Mouse (Mus musculus) liver, embryonic 14.5 days (tissue): ENCODE data around the gene Cnr2.

ENCODE experiments used
- CTCF ChIP-seq: IDR thresholded peaks from 2 replicates; pipeline ENCODE4 v1.5.1; 2016; ENCODE audit warnings: antibody characterized with exemption, low read depth, control low read depth
- EP300 ChIP-seq: IDR thresholded peaks from 2 replicates; pipeline ENCODE4 v1.6.1; 2016; ENCODE audit warnings: antibody characterized with exemption, low read depth

GRCm38 (mm10) chr4:135966283-135966682 lies 71.1 kb downstream of the Cnr2 start:
- TF ChIP-seq CTCF (no peak), EP300 (no peak)
